Mouse (Mus musculus): ENCODE measurements around the gene Dnaic1. TPM values are rescaled to one million over a fixed set of nuclear protein-coding genes. Genes with fewer than 3 reads are reported as not detected.

Dnaic1 gene
- total and polyA plus RNA-seq, 3 experiments: 0.34 to 4.1 (median 0.89) TPM

DNA sequence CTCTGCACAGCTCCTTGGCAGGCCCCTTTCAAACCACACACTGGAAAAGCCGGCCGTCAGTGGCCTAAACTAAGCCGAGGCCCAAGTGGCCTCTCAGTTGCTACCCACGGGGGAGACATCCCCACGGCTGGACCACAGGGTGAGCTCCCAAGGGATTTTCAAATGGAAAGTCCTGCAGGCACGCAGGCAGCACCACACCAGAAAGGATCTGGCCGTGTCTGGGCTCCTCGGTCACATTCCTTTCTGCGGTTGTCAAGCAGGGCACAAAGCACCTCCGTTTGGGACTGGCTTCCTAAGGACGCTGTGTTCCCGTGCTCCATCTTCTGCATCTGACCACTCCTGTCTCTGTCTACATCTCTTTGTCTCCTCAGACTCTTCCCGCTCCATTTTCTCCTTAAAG, 42.5 kb upstream of the Dnaic1 start:
- Histone ChIP-seq H3K27ac (ENCODE audit: insufficient read depth, low read depth) (no peak overlapping the region), H3K36me3 (replicated peaks in 1 of 2; ENCODE audit: control insufficient read depth in 1 of 2, insufficient read depth in 1 of 2, low read length in 1 of 2) (no peaks in the 10 kb centered on the region), H3K4me2 (ENCODE audit: insufficient read depth, low read depth, poor library complexity, severe bottlenecking) (no peak overlapping the region), H3K27me3 (replicated peaks) (peaks cover 69% of the 10 kb centered on the region), H3K4me3 (replicated peaks in 1 of 3; ENCODE audit: low read depth in 2 of 3, low read length in 2 of 3, poor library complexity in 1 of 3) (no peak overlapping the region), H3K9ac (ENCODE audit: insufficient read depth, low read depth) (no peak overlapping the region), H3K79me2 (replicated peaks; ENCODE audit: control insufficient read depth, extremely low read depth, insufficient read depth, poor library complexity, severe bottlenecking) (no peaks in the 10 kb centered on the region), H3K4me1 (ENCODE audit: control insufficient read depth in 1 of 2, insufficient read depth in 2 of 2) (no peaks in the 10 kb centered on the region), H3K9me3 (replicated peaks; ENCODE audit: low read length) (no peaks in the 10 kb centered on the region)
- dilution Hi-C loops (cut with MboI; ENCODE audit: extremely low pct_ligation_motif_present, extremely low pct_unique_long_range_greater_than_20kb, low sequenced_read_pairs) (no loop called here), in situ Hi-C loops (cut with MboI; ENCODE audit: low pct_ligation_motif_present, low pct_unique_long_range_greater_than_20kb, low sequenced_read_pairs) (no loop called here)
- DNase-seq (ENCODE audit: extremely low read depth): no peak
- TF ChIP-seq RAD21 (IDR thresholded peaks at IDR 0.05; ENCODE audit: low read depth, low read length) (no peak), ZKSCAN1 (IDR thresholded peaks at IDR 0.05; ENCODE audit: borderline replicate concordance, low read depth, low read length) (no peak), IRF4 (IDR thresholded peaks at IDR 0.05; ENCODE audit: low read depth, low read length) (no peak), CTCF (conservative IDR thresholded peaks at IDR 0.05 in 1 of 2, IDR thresholded peaks at IDR 0.05 in 1 of 2; ENCODE audit: low read depth in 2 of 2, low read length in 2 of 2) (no peak), MAX (IDR thresholded peaks at IDR 0.05; ENCODE audit: low read length) (no peak), NELFE (IDR thresholded peaks at IDR 0.05; ENCODE audit: low read depth, low read length) (no peak), TBP (conservative IDR thresholded peaks at IDR 0.05; ENCODE audit: low read depth, low read length) (no peak), MXI1 (IDR thresholded peaks at IDR 0.05; ENCODE audit: low read depth, low read length) (no peak), UBTF (IDR thresholded peaks at IDR 0.05; ENCODE audit: low read depth, low read length) (no peak), CHD2 (IDR thresholded peaks at IDR 0.05; ENCODE audit: low read length) (no peak), USF2 (conservative IDR thresholded peaks at IDR 0.05; ENCODE audit: low read depth, low read length) (no peak), JUND (conservative IDR thresholded peaks at IDR 0.05; ENCODE audit: low read depth, low read length) (no peak), ZC3H11A (IDR thresholded peaks at IDR 0.05; ENCODE audit: low read depth, low read length) (no peak), MAFK (IDR thresholded peaks at IDR 0.05; ENCODE audit: insufficient replicate concordance, low read length) (no peak), BHLHE40 (IDR thresholded peaks at IDR 0.05; ENCODE audit: low read depth, low read length) (no peak)

DNA sequence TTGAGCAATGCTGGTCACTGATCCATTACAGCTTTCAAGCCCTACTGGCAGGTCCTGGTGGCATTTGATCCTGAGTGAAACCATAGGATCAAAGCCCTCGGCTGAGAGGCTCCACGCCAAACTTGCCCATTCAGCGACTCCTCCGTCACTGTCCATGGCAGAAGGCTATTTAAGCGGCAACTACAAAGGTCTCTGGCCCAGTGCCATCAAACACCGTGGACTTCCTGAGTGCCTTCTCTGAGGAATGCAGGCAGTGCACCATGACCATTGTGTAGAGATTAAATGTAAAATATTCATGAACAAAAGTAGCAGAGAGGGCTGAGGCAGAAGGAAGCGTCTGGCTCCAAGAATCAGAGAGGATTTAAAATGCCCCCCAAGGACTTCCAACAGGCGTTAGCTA, 41.6 kb upstream of the Dnaic1 start:
- dilution Hi-C loops (cut with MboI; ENCODE audit: extremely low pct_ligation_motif_present, extremely low pct_unique_long_range_greater_than_20kb, low sequenced_read_pairs): no loop called here
- TF ChIP-seq MXI1 (IDR thresholded peaks at IDR 0.05; ENCODE audit: low read depth, low read length) (no peak), NELFE (IDR thresholded peaks at IDR 0.05; ENCODE audit: low read depth, low read length) (no peak)

DNA sequence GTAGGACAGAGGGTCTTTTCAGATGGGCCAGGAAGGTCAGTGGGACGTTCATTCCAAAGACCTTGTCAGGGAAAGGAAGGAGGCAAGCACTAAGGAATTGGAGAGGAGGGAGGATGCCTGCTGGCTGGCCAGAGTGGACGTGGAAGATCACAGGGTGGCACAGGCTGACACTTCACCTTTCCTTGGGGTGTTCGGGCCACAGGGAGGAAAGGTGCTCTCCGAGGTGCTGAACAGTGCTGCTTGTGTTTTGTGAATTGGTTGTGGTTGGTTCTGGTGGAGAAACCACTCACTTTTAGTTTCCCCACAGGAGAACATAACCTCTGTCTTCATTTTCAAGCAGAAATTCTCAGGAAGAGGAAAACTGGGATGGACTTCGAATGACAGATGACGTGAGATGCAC, 37.2 kb upstream of the Dnaic1 start:
- H3K9ac ChIP-seq (ENCODE audit: insufficient read depth, low read depth): no peak overlapping the region
- peak; percentile 29 for DNase-seq (ENCODE audit: extremely low read depth)
- no peak overlapping the region for H3K4me2 ChIP-seq (ENCODE audit: insufficient read depth, low read depth, poor library complexity, severe bottlenecking)
- no peaks in the 10 kb centered on the region for H3K9me3 ChIP-seq (replicated peaks; ENCODE audit: low read length)
- in situ Hi-C loops (cut with MboI; ENCODE audit: low pct_ligation_motif_present, low pct_unique_long_range_greater_than_20kb, low sequenced_read_pairs) (no loop called here), dilution Hi-C loops (cut with MboI; ENCODE audit: extremely low pct_ligation_motif_present, extremely low pct_unique_long_range_greater_than_20kb, low sequenced_read_pairs) (no loop called here)
- no peak overlapping the region for H3K27ac ChIP-seq (ENCODE audit: insufficient read depth, low read depth)
- no peaks in the 10 kb centered on the region for H3K36me3 ChIP-seq (replicated peaks in 1 of 2; ENCODE audit: control insufficient read depth in 1 of 2, insufficient read depth in 1 of 2, low read length in 1 of 2)
- no peak overlapping the region for H3K4me3 ChIP-seq (replicated peaks in 1 of 3; ENCODE audit: low read depth in 2 of 3, low read length in 2 of 3, poor library complexity in 1 of 3)
- H3K4me1 ChIP-seq (ENCODE audit: control insufficient read depth in 1 of 2, insufficient read depth in 2 of 2): no peaks in the 10 kb centered on the region
- H3K27me3 ChIP-seq (replicated peaks): peaks cover 43% of the 10 kb centered on the region
- H3K79me2 ChIP-seq (replicated peaks; ENCODE audit: control insufficient read depth, extremely low read depth, insufficient read depth, poor library complexity, severe bottlenecking): no peaks in the 10 kb centered on the region
- TF ChIP-seq TCF12 (IDR thresholded peaks at IDR 0.05; ENCODE audit: low read depth, low read length) (no peak), BHLHE40 (IDR thresholded peaks at IDR 0.05; ENCODE audit: low read depth, low read length) (no peak), JUND (conservative IDR thresholded peaks at IDR 0.05; ENCODE audit: low read depth, low read length) (no peak), ZMIZ1 (IDR thresholded peaks at IDR 0.05; ENCODE audit: low read depth, low read length) (no peak), PAX5 (IDR thresholded peaks at IDR 0.05; ENCODE audit: low read length) (no peak), POLR2AphosphoS2 (IDR thresholded peaks at IDR 0.05; ENCODE audit: low read depth, low read length) (no peak), RCOR1 (conservative IDR thresholded peaks at IDR 0.05; ENCODE audit: low read depth, low read length) (no peak), E2F4 (IDR thresholded peaks at IDR 0.05; ENCODE audit: insufficient replicate concordance, low read depth, low read length) (no peak), NELFE (IDR thresholded peaks at IDR 0.05; ENCODE audit: low read depth, low read length) (no peak), ZC3H11A (IDR thresholded peaks at IDR 0.05; ENCODE audit: low read depth, low read length) (no peak), MAZ (IDR thresholded peaks at IDR 0.05; ENCODE audit: low read depth, low read length) (no peak), ZNF384 (IDR thresholded peaks at IDR 0.05; ENCODE audit: low read depth, low read length) (no peak), CHD1 (IDR thresholded peaks at IDR 0.05; ENCODE audit: low read depth, low read length) (no peak), TBP (conservative IDR thresholded peaks at IDR 0.05; ENCODE audit: low read depth, low read length) (no peak), ETS1 (conservative IDR thresholded peaks at IDR 0.05; ENCODE audit: low read depth, low read length) (no peak), CHD2 (IDR thresholded peaks at IDR 0.05; ENCODE audit: low read length) (no peak), USF1 (IDR thresholded peaks at IDR 0.05; ENCODE audit: low read depth, low read length) (no peak)

More for the DNA sequence above, 41.6 kb upstream of the Dnaic1 start:
- no peak for DNase-seq (ENCODE audit: extremely low read depth)
- no peak overlapping the region for H3K4me3 ChIP-seq (replicated peaks in 1 of 3; ENCODE audit: low read depth in 2 of 3, low read length in 2 of 3, poor library complexity in 1 of 3)
- no peaks in the 10 kb centered on the region for H3K36me3 ChIP-seq (replicated peaks in 1 of 2; ENCODE audit: control insufficient read depth in 1 of 2, insufficient read depth in 1 of 2, low read length in 1 of 2)
- no peak overlapping the region for H3K27ac ChIP-seq (ENCODE audit: insufficient read depth, low read depth)
- no peak overlapping the region for H3K9ac ChIP-seq (ENCODE audit: insufficient read depth, low read depth)
- H3K4me1 ChIP-seq (ENCODE audit: control insufficient read depth in 1 of 2, insufficient read depth in 2 of 2): no peaks in the 10 kb centered on the region
- H3K9me3 ChIP-seq (replicated peaks; ENCODE audit: low read length): no peaks in the 10 kb centered on the region
- H3K4me2 ChIP-seq (ENCODE audit: insufficient read depth, low read depth, poor library complexity, severe bottlenecking): no peak overlapping the region
- peaks cover 72% of the 10 kb centered on the region for H3K27me3 ChIP-seq (replicated peaks)
- no peaks in the 10 kb centered on the region for H3K79me2 ChIP-seq (replicated peaks; ENCODE audit: control insufficient read depth, extremely low read depth, insufficient read depth, poor library complexity, severe bottlenecking)
- in situ Hi-C loops (cut with MboI; ENCODE audit: low pct_ligation_motif_present, low pct_unique_long_range_greater_than_20kb, low sequenced_read_pairs): no loop called here

Measured in CH12.LX (cell line).